Mouse (Mus musculus) adipocyte (in vitro differentiated cells): ENCODE results near the gene Kctd7.

ENCODE experiments used
- DNase-seq: peaks from one replicate; pipeline ENCODE4 v3.0.0-alpha.2; 2016; ENCODE audit warnings: low spot score

The Kctd7 gene

GRCm38 (mm10) chr5:130144334-130145312 lies at the start of gene Kctd7:
Gene Kctd7, plus strand, starts transcription at chr5:130144861.
- peak; percentile 99 for DNase-seq

DNA sequence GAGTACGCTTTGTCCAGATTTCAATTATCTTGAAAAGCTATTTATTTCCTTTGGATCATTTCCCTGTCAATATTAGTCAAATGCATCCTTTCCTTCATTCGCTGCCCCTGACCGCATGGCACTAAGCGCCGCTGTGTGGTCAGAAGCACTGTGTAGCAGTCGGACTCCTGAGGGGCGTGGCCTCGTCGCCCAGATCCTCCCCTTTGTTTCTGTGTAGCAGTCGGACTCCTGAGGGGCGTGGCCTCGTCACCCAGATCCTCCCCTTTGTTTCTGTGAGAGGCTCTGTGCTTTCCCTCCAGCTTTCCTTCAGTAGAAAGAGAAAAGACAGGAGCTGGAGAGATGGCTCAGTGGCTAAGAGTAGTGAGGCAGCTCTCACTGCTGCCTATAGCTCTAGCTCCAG lies 47.9 kb upstream of the Kctd7 start:
- no peak for DNase-seq

DNA sequence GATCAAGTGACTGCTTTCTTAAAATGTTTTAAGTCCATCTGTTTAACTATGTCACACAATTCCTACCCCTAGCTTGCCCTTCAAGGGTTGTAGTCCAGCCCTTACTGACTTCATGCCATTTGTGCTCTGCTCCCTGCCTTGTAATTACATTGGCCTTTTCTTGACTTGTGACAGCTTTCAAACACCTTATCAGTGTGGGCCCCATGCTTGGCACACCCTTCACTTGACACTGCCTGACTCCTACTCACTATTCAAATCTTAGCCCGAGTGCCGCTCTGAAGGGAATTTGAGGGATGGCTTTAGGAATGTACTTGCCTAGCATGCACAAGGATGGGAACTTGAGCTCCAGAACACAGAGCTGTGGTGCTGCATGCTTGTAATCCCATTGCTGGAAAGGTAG lies 46.8 kb upstream of the Kctd7 start:
- DNase-seq, result no peak

GRCm38 (mm10) chr5:130101724-130102123 lies 42.9 kb upstream of the Kctd7 start:
- DNase-seq, result no peak

DNA sequence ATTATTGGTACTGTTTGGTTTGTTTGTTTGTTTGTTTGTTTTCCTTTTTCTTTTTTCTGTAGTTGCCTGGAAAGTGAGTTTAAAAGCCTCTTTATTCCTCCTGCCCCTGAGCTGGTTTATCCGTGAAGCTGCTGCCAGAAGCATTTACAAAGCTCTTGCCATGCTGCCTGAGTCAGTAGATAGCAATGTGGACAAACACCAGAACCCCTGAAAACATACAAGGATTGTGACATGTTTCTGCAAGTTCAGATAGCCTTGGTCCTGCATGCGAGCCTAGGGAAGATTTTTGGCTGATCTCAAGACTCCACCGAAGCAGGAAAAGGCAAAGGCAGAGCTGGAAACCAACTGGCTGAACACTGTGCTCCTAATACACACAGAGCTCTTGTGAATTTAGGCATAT lies 35.3 kb upstream of the Kctd7 start:
- no peak for DNase-seq

DNA sequence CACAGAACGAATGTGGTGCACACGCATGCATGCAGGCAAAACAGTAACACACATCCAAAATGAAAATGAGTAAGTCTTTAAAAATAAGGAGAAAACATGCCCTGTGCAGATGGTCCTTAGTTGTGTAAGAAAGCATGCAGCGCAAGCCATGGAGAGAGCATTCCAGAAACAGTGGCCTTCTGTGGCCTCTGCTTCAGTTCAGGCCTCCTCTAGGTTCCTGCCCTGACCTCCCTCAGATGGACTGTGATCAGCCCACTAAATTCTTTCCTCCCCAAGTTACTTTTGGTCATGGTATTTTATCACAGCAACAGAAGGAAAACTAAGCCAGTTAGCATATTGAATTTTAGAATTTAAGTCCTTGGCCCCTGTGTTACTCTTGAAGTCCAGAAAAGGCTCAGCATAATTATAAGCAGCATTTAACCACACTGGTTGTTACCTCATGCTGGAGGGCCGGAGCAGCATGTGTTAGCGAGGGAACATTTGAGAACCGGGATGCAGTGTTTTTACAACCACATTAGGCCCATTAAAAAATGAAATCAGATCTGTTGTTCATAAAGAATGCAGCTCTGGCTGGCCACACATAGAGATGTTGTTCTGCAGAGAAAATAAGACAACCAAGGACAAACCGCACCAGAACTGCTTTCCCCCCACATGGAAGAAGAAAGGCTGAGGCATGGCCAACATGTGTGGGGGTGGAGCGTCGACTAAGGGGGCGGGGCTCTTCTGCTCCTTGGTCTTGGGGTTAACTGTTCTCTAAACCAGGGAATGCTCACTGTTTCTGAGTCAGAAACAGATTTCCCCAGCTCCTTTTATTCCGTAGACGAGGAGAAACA lies 33.8 kb upstream of the Kctd7 start:
- peak; percentile 40 for DNase-seq

GRCm38 (mm10) chr5:130112653-130113052 lies 32.0 kb upstream of the Kctd7 start:
- DNase-seq, result no peak

GRCm38 (mm10) chr5:130116116-130116515 lies 28.5 kb upstream of the Kctd7 start:
- DNase-seq, result no peak

DNA sequence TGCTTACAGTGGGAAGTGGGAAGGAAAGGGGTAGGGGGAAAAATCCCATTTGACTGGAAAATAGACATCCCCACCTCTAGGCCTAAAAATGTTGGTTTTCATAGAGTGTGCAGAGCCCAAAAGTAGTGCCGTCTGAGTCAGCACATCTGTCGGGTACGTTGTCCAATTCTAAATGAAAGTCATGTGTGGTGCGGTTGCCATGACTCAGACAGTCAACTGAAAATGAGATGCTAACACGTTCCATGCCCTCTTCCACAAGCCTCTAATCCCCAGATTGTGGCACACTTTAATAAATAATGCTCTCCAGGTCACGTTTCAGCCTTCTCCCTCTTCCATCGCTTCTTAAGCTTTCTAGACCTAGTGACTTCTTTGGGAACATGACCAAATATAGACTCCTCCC lies 27.8 kb upstream of the Kctd7 start:
- DNase-seq, result peak; percentile 56

DNA sequence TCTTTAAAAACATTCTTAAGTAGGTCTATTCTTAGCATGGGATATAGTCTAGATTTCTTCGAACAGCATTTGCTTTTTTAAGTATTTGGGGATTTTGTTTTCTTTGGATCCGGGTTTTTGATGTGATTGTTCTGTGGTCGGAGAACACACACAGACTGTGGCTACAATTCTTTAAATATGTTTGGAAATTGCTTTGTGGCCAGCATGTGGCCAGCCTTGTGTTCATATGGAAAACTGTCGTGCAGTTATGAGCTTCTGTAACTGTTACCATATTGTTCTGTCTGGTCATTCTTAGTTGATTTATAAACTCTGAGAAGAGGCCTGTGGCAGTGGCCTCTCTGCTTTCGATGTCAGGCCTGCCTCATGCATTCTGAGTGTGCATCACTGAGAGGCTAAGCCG lies 26.7 kb upstream of the Kctd7 start:
- no peak for DNase-seq

GRCm38 (mm10) chr5:130119236-130119635 lies 25.4 kb upstream of the Kctd7 start:
- no peak for DNase-seq

GRCm38 (mm10) chr5:130120070-130120736 lies 24.5 kb upstream of the Kctd7 start:
- no peak for DNase-seq

GRCm38 (mm10) chr5:130120904-130121303 lies 23.8 kb upstream of the Kctd7 start:
- DNase-seq, result peak; percentile 88

- no peak for DNase-seq
Observed at GRCm38 (mm10) chr5:130122355-130122754, 22.3 kb upstream of the Kctd7 start.

GRCm38 (mm10) chr5:130124271-130124670 lies 20.4 kb upstream of the Kctd7 start:
- DNase-seq, result no peak

DNA sequence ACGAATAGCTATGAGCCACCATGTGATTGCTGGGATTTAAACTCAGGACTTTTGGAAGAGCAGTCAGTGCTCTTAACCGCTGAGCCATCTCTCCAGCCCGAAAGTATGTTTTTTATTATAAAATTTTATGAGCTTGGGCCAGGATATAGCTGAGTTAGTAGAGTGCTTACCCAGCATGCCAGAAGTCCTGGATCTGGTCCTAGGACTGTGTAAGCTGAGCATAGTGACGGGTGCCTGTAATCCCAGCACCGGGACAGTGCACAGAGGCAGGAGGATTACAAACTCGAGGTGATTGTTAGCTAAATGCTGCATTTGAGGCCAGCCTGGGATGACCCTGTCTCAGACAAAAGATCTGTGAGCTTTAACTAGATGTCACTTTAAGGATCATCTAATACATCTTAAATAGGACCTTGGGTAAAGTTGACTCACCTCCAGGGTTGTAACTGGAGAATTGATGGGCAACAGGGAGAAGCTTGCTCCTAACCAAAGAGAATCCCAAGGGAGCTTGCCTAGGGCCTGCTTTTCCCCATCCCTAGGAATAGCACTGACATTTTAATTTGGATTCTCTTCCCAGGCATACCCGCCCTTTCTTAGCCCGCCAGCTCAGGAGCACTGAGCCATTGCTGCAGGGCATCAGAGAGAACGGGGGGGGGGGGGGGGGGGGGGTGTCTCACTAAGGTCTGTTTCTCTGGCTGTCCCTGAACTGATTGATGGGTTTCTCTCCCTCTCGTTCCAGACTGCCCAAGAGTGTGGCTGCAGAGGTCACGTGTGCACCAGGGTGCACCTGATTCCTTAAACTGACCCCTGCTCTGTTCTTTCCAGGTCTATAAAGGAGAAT lies 15.8 kb upstream of the Kctd7 start:
- DNase-seq, result peak; percentile 58

DNA sequence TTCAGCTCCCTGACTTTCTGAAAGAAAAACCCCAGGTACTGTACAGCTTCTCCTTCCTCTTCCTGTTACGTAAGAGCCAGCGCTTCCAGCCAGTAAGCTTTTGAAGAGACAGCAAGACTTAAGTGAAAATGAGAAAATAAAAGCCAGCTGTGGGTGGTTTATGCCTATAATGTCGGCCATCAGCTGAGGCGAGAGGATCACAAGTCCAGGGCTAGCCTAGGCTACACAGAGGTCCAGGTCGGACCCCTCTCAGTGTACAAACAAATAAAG lies 15.2 kb upstream of the Kctd7 start:
- DNase-seq, result no peak

DNA sequence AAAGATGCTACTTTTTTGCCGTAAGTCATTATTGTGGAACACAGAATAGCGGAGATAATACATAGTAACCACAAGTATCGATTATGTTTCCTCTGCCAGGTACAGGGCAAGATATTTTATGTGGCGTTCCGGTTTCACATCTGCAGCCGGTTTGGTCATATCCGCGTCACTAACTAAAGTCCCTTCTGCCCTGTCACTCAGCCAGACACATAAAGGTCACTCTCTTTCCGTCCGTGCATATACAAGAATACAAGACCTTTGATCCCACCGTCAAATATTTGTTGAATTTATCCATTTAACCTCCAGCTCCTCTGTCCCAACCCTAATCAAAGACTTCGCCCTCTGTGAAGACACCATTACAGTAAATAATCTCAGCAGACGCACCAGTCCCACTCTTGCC lies 8.1 kb upstream of the Kctd7 start:
- no peak for DNase-seq

DNA sequence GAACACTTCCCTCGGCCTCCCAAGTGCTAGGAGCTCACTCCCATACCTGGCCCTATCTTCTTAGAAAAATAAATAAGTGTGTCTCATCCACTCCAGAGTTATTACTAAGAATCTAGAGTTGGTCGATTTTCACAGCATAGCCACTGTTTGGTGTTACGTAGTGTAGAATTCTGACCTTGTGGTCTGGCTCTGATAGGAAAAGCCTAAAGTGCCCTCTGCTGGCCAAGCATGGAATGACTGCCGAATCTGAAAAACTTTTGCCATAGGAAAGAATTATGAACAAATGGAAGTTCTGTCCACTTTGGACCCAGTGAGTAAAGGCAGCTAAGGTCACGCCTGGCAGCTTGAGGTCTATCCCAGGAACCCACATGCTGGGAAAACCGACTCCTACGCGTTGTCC lies 5.3 kb upstream of the Kctd7 start:
- peak; percentile 97 for DNase-seq

- peak; percentile 69 for DNase-seq
Observed at GRCm38 (mm10) chr5:130141138-130141537, 3.5 kb upstream of the Kctd7 start.

DNA sequence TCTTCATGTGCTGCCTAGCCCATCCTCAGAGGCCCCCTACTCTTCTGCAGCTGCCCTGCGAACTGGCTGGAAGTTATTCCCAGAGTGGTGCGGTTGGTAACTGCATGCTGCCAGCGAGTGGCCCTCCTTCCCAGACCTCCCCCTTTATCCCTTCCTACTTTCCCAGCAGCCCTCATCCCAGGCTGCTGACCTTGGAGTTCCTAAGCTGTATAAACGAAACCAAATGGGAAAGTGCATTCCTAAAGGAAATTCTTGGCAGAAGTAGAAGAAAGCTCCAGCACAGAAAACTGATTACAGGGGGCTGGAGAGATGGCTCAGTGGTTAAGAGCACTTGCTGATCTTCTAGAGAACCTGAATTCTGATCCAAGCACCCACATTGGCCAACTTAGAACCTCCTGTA lies 2.6 kb upstream of the Kctd7 start:
- DNase-seq, result no peak

- DNase-seq, result no peak
Observed at GRCm38 (mm10) chr5:130143101-130143500, 1.6 kb upstream of the Kctd7 start.
